Mouse (Mus musculus) right cerebral cortex, postnatal 14 days (tissue): ENCODE data around the gene Slc13a4.

Source experiments
- DNase-seq: peaks from one replicate; pipeline ENCODE4 v3.0.0; 2022

Slc13a4 gene

GRCm38 (mm10) chr6:35298323-35298722 is 9.6 kb downstream of the Slc13a4 start:
- no peak for DNase-seq

- DNase-seq: no peak
These were observed 10.3 kb downstream of the Slc13a4 start for GRCm38 (mm10) chr6:35297516-35298227.

- no peak for DNase-seq
These were observed 10.9 kb downstream of the Slc13a4 start for GRCm38 (mm10) chr6:35297001-35297400.

- no peak for DNase-seq
These were observed 13.0 kb downstream of the Slc13a4 start for GRCm38 (mm10) chr6:35294964-35295363.

- no peak for DNase-seq
These were observed 18.3 kb downstream of the Slc13a4 start for GRCm38 (mm10) chr6:35289676-35290075.

GRCm38 (mm10) chr6:35288920-35289319 is 19.0 kb downstream of the Slc13a4 start:
- DNase-seq: no peak

- peak; percentile 61 for DNase-seq
These were observed 19.7 kb downstream of the Slc13a4 start for GRCm38 (mm10) chr6:35288114-35288761.

- DNase-seq: no peak
These were observed 28.6 kb downstream of the Slc13a4 start for GRCm38 (mm10) chr6:35279306-35279705.

GRCm38 (mm10) chr6:35277903-35278587 is 29.9 kb downstream of the Slc13a4 start:
- no peak for DNase-seq

GRCm38 (mm10) chr6:35273391-35274082 is 34.4 kb downstream of the Slc13a4 start:
- no peak for DNase-seq

- no peak for DNase-seq
These were observed 35.8 kb downstream of the Slc13a4 start for GRCm38 (mm10) chr6:35271868-35272765.

GRCm38 (mm10) chr6:35271094-35271855 is 36.7 kb downstream of the Slc13a4 start:
- DNase-seq: no peak

GRCm38 (mm10) chr6:35269643-35270042 is 38.3 kb downstream of the Slc13a4 start:
- no peak for DNase-seq

- no peak for DNase-seq
These were observed 39.2 kb downstream of the Slc13a4 start for GRCm38 (mm10) chr6:35268711-35269110.

GRCm38 (mm10) chr6:35265580-35266278 is 42.2 kb downstream of the Slc13a4 start:
- DNase-seq: no peak

GRCm38 (mm10) chr6:35260531-35260930 is 47.4 kb downstream of the Slc13a4 start:
- no peak for DNase-seq

- no peak for DNase-seq
These were observed 48.4 kb downstream of the Slc13a4 start for GRCm38 (mm10) chr6:35259526-35259925.

- no peak for DNase-seq
These were observed 49.0 kb downstream of the Slc13a4 start for GRCm38 (mm10) chr6:35258922-35259321.

GRCm38 (mm10) chr6:35257626-35258190 is 50.2 kb downstream of the Slc13a4 start:
- DNase-seq: no peak

- DNase-seq: peak; percentile 24
These were observed 51.2 kb downstream of the Slc13a4 start for GRCm38 (mm10) chr6:35256691-35257090.
